Mouse (Mus musculus) E14TG2a.4 (cell line): ENCODE data around the gene Gm49394.

ENCODE experiments used
- CTCF ChIP-seq: conservative IDR thresholded peaks from 2 replicates; pipeline ENCODE4 v1.5.1; 2014; ENCODE audit warnings: low read length
- NANOG ChIP-seq: IDR thresholded peaks from 2 replicates; pipeline ENCODE4 v1.6.1; 2014; ENCODE audit warnings: borderline replicate concordance, low read length, mixed read lengths

DNA sequence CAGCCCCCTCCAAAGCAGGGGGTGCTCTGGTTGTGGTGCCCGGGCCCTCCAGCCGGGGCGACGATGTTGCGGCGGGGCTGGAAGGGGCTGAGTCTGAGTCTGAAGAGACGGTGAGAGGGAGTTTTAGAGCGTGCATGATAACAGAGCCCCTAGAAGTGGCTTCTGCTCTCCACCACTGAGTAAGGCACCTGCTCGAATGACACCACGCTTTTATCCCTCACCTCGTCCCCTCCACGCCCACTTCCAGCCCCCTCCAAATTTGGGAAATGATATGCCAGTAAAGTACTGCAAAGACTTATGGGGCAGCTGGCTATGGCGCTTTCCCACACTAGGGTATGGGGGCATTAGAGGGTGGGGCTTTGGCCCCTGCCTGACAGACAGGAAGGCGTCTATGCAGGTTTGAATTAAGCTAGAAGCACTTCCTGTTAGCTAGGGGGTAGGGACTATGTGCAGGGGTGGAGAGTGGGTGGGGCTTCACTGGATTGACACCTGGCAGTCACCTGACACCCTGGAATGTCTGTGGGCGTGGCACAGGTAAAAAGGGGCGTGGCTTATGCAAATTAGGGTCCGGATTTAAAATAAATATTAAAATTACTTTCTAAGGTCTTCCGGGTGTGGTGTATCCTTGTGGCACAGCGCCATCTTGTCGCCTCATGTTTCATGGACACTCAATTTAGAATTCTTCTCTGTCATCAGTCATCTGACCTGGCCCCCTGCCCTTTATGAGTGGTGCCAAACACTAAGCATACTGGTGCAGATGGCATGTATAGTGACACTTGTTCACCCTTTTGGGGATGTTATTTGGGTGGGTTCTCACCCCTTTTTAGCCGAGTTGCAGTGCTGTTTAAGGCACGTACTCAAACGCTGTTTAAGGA, at the start of gene Gm49394:
- TF ChIP-seq CTCF (no peak), NANOG (no peak)
